Mouse (Mus musculus) embryonic facial prominence, embryonic 11.5 days (tissue): ENCODE measurements around the gene Klc3. TPM values are rescaled to one million over a fixed set of nuclear protein-coding genes. Genes with fewer than 3 reads are reported as not detected.

Experiments used
- ATAC-seq: fragments of 200-750 bp; cut with Nextera tagmentation; replicated peaks from 2 replicates; pipeline ENCODE4 v1.8.0; 2017; ENCODE audit warnings: low read depth; ENCODE audit not compliant: insufficient number of reproducible peaks, low FRiP score, low TSS enrichment
- DNase-seq: peaks from one replicate; pipeline ENCODE4 v3.0.0-alpha.2; 2015; ENCODE audit warnings: low spot score
- H3K27ac ChIP-seq: fragments of 300-500 bp; sonication (generic); replicated peaks from 2 replicates; pipeline ENCODE4 v1.5.1; 2014; ENCODE audit warnings: mild to moderate bottlenecking, low read depth, low read length, control low read depth
- H3K27me3 ChIP-seq: fragments of 300-500 bp; sonication (generic); 2 replicates; pipeline ENCODE4 v1.6.1; 2014; ENCODE audit warnings: mild to moderate bottlenecking, low read length, moderate library complexity, mixed read lengths; ENCODE audit not compliant: control insufficient read depth, insufficient read depth
- H3K36me3 ChIP-seq: fragments of 300-500 bp; sonication (generic); replicated peaks from 2 replicates; pipeline ENCODE4 v1.6.1; 2014; ENCODE audit warnings: low read depth, mild to moderate bottlenecking, low read length, moderate library complexity, mixed read lengths; ENCODE audit not compliant: control insufficient read depth, insufficient read depth
- H3K4me1 ChIP-seq: fragments of 300-500 bp; sonication (generic); 2 replicates; pipeline ENCODE4 v1.6.1; 2014; ENCODE audit warnings: low read length, mixed read lengths; ENCODE audit not compliant: control insufficient read depth, insufficient read depth
- H3K4me2 ChIP-seq: fragments of 300-500 bp; sonication (generic); 2 replicates; pipeline ENCODE4 v1.6.1; 2014; ENCODE audit warnings: low read depth, mild to moderate bottlenecking, control low read depth, low read length, moderate library complexity
- H3K4me3 ChIP-seq: fragments of 300-500 bp; sonication (generic); 2 replicates; pipeline ENCODE4 v1.5.1; 2014; ENCODE audit warnings: low read depth, low read length, control low read depth
- H3K9ac ChIP-seq: fragments of 300-500 bp; sonication (generic); replicated peaks from 2 replicates; pipeline ENCODE4 v1.6.1; 2014; ENCODE audit warnings: mild to moderate bottlenecking, control low read depth, low read length
- H3K9me3 ChIP-seq: fragments of 300-500 bp; sonication (generic); replicated peaks from 2 replicates; pipeline ENCODE4 v1.6.1; 2016; ENCODE audit warnings: mild to moderate bottlenecking, low read length, inconsistent platforms, mixed read lengths; ENCODE audit not compliant: control insufficient read depth
- WGBS: fragments of 180-500 bp; shearing (Covaris S2); extraction: QIAGEN DNeasy Blood & Tissue Kit; methylation state at CpG from one replicate; pipeline ENCODE4 v1.1.7; 2014; 5-methylcytosine and 5-hydroxymethylcytosine counted together
- polyA plus RNA-seq: library from polyadenylated mRNA; unstranded; fragments of >200 nt; fragmentation: Nextera tagmentation; extraction: Ambion mirVana; gene quantifications from 2 replicates; pipeline ENCODE4 v1.2.1, GENCODE M21; 2014

The Klc3 gene
- polyA plus RNA-seq, 1 experiment from 2014 or later = 3.9 TPM

- WGBS = 93% methylated on average over 2 of the region's 2 CpGs
- Histone ChIP-seq H3K4me2 (no peak overlapping the region), H3K4me3 (no peak overlapping the region), H3K9ac (no peak overlapping the region), H3K27me3 (no peaks in the 10 kb centered on the region), H3K36me3 (peaks cover 55% of the 10 kb centered on the region), H3K4me1 (no peaks in the 10 kb centered on the region), H3K27ac (no peak overlapping the region), H3K9me3 (no peaks in the 10 kb centered on the region)
- no peak for DNase-seq
- no peak for ATAC-seq
These were observed 28.6 kb upstream of the Klc3 start for GRCm38 (mm10) chr7:19432475-19432874.

DNA sequence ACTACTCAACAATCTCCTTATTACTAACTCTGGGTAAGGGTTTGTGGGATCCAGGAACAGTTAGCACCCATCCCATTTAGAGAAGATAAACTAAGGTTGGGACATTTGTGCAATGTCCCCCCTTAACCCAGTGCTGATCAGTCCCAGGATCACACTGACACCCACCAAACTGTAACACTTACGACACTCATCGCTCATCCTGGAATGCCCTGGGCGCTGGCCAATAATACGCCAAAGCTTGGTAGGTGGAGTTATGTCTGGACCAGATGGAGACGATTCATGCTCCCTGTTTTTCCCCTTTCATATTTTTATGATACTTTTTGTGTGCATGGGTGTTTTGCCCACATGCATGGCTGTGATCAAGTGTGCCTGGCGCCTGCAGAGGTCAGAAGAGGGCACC lies 26.5 kb upstream of the Klc3 start:
- Histone ChIP-seq H3K27me3 (no peaks in the 10 kb centered on the region), H3K4me1 (no peaks in the 10 kb centered on the region), H3K4me2 (no peak overlapping the region), H3K9me3 (no peaks in the 10 kb centered on the region), H3K4me3 (no peak overlapping the region), H3K9ac (no peak overlapping the region), H3K36me3 (peaks cover 48% of the 10 kb centered on the region), H3K27ac (no peak overlapping the region)
- no peak for DNase-seq
- 93% methylated on average over 6 of the region's 6 CpGs for WGBS
- no peak for ATAC-seq

DNA sequence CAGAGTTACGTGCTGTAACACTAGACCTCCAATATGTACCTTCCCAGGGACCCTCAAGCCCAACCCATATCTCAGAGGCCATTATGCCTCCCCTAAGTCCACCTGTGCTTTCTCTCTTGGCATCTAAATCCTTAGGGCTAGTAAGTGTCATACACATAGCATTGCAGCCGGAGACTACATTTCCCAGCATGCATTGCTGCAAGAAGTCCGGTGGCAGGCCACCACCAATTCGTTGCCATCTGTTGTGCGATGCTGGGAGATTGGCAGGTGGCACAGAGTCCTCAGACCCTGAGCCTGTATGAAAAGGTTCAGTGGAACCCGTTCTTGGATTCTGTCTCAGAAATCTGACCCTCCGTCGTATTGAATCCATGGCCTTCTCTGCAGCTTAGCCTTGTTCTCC lies 25.8 kb upstream of the Klc3 start:
- H3K4me1 ChIP-seq = no peaks in the 10 kb centered on the region
- no peak overlapping the region for H3K4me2 ChIP-seq
- H3K4me3 ChIP-seq = no peak overlapping the region
- H3K9ac ChIP-seq = no peak overlapping the region
- DNase-seq (peak; percentile 20), ATAC-seq (no peak)
- H3K27me3 ChIP-seq = no peaks in the 10 kb centered on the region
- 71% methylated on average over 8 of the region's 8 CpGs for WGBS
- no peaks in the 10 kb centered on the region for H3K9me3 ChIP-seq
- no peak overlapping the region for H3K27ac ChIP-seq
- H3K36me3 ChIP-seq = peaks cover 48% of the 10 kb centered on the region

- Histone ChIP-seq H3K9me3 (no peaks in the 10 kb centered on the region), H3K27me3 (no peaks in the 10 kb centered on the region), H3K36me3 (peaks cover 38% of the 10 kb centered on the region)
These were observed 24.2 kb upstream of the Klc3 start for GRCm38 (mm10) chr7:19427999-19428650.

DNA sequence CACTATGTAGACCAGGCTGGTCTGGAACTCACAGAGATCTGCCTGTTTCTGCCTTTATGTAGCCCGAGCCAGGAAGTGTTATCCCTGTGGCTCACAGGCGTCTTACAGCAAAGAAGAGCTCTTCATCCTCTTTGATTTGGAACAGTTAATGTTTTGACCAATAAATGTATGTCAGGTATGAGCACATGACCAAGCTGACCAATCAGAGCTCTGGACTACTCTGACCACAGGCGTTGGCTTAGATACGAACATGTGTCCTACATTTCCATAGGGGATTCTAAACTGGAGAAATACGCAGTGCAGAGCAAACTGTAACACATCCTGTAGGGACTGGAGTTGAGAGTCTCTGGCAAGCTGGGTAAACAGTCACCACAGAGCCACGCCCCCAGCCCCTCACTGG lies 23.0 kb upstream of the Klc3 start:
- 90% methylated on average over 6 of the region's 6 CpGs for WGBS
- Histone ChIP-seq H3K27me3 (no peaks in the 10 kb centered on the region; the same call in 1 of the 2 replicates), H3K4me3 (no peak overlapping the region), H3K4me2 (no peak overlapping the region), H3K27ac (no peak overlapping the region), H3K9ac (no peak overlapping the region), H3K36me3 (peaks cover 26% of the 10 kb centered on the region), H3K4me1 (no peaks in the 10 kb centered on the region), H3K9me3 (no peaks in the 10 kb centered on the region)
- DNase-seq = no peak
- ATAC-seq = no peak

More at GRCm38 (mm10) chr7:19427999-19428650, 24.2 kb upstream of the Klc3 start:
- Histone ChIP-seq H3K4me2 (no peak overlapping the region), H3K27ac (no peak overlapping the region), H3K4me3 (no peak overlapping the region), H3K4me1 (no peaks in the 10 kb centered on the region), H3K9ac (no peak overlapping the region)
- WGBS = 74% methylated on average over 15 of the region's 15 CpGs
- ATAC-seq = no peak
- no peak for DNase-seq

GRCm38 (mm10) chr7:19426349-19426748 lies 22.4 kb upstream of the Klc3 start:
- H3K4me3 ChIP-seq = no peak overlapping the region
- H3K9ac ChIP-seq = no peak overlapping the region
- no peaks in the 10 kb centered on the region for H3K9me3 ChIP-seq
- H3K4me2 ChIP-seq = no peak overlapping the region
- 73% methylated on average over 6 of the region's 6 CpGs for WGBS
- H3K4me1 ChIP-seq = no peaks in the 10 kb centered on the region
- DNase-seq = no peak
- no peak overlapping the region for H3K27ac ChIP-seq
- no peak for ATAC-seq
- peaks cover 26% of the 10 kb centered on the region for H3K36me3 ChIP-seq
- H3K27me3 ChIP-seq = peaks cover 3% of the 10 kb centered on the region; the same call in 1 of the 2 replicates

GRCm38 (mm10) chr7:19424051-19424450 lies 20.1 kb upstream of the Klc3 start:
- Histone ChIP-seq H3K27me3 (peaks cover 21% of the 10 kb centered on the region), H3K27ac (no peak overlapping the region), H3K36me3 (peaks cover 15% of the 10 kb centered on the region), H3K9ac (no peak overlapping the region), H3K4me1 (no peaks in the 10 kb centered on the region; the same call in 1 of the 2 replicates), H3K9me3 (no peaks in the 10 kb centered on the region), H3K4me2 (no peak overlapping the region), H3K4me3 (no peak overlapping the region)
- 71% methylated on average over 4 of the region's 4 CpGs for WGBS
- ATAC-seq = no peak
- no peak for DNase-seq

DNA sequence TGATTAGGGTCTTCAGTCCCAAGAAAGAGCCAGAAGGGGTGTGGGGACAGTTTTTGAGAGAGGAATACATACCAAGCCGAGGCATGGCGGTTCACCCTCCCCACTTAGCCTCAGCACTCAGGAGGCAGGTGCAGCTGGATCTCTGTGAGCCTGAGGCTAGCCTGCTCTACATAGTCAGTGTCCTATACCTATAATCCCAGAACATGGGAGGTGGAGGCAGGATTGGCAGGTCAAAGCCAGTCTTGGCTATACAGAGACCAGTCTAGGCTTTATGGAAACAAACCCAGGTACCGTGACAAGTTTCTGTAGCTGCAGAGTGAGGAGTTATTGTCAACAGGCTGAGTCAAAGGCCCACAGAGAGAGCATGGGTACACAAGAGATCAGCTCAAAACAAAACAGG lies 19.2 kb upstream of the Klc3 start:
- Histone ChIP-seq H3K27me3 (peaks cover 25% of the 10 kb centered on the region), H3K4me2 (no peak overlapping the region), H3K36me3 (peaks cover 8% of the 10 kb centered on the region), H3K9ac (no peak overlapping the region), H3K27ac (no peak overlapping the region), H3K4me3 (no peak overlapping the region), H3K4me1 (no peaks in the 10 kb centered on the region; the same call in 1 of the 2 replicates), H3K9me3 (no peaks in the 10 kb centered on the region)
- DNase-seq = no peak
- no peak for ATAC-seq
- WGBS = 82% methylated on average over 3 of the region's 3 CpGs
